Mouse (Mus musculus) heart, adult 11 months (tissue): ENCODE data around the gene Ska3.

Source experiments
- DNase-seq: peaks from one replicate; pipeline ENCODE4 v3.0.0; 2022

Ska3 gene

DNA sequence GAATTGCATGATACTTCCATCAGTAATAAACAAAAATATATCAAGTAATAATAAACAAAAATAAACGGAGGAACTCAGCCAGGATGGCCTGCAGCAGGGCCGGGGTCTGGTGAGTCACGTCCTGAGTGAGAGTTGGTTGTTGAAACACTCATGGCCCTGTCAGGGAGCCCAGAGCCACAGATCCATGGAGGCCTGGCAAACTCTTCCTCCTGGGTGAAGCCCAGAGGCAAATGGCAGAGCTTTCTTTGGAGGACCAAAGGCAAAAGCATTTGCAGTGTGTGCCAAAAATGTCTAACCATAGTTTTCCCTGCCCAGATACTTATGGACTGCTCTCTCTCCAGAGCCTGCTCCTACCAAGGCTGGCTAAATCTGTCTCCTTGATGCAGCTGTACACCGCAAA lies 34.8 kb downstream of the Ska3 start:
- DNase-seq = peak; percentile 61

DNA sequence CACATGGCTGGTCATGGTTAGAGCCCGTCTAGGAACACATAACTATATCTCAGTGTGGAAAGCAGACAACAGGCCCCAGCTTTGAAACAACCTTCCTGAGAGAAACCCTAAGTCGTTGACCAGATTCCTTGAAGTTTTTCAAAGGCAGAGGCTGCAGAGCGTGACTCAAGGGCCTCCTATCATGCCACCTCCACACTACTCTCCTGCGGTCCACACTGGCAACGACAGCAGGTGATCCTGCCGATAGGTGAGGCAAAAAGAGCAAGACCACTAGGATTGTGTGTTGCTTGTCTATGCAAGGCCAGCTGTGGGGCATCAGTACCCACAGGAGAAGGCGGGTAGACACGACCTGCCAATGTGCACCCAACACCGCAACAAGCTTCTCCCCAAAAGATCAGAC lies 36.2 kb downstream of the Ska3 start:
- DNase-seq = peak; percentile 79

DNA sequence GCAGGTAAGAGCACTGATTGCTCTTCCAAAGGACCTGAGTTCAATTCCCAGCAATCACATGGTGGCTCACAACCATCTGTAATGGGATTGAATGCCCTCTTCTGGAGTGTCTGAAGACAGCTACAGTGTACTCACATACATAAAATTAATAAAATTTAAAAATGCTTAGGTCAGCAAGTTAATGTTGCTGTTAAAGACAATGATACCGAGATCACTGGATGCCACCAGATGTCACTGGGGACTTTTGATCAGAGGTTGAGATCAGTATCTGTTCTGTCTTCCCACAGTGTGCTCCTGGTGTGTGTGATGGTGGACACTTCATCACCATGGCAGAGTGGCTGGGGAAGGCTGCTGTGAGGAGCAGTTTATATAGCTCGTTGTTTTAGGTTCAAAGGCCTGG lies 36.7 kb downstream of the Ska3 start:
- DNase-seq = no peak

DNA sequence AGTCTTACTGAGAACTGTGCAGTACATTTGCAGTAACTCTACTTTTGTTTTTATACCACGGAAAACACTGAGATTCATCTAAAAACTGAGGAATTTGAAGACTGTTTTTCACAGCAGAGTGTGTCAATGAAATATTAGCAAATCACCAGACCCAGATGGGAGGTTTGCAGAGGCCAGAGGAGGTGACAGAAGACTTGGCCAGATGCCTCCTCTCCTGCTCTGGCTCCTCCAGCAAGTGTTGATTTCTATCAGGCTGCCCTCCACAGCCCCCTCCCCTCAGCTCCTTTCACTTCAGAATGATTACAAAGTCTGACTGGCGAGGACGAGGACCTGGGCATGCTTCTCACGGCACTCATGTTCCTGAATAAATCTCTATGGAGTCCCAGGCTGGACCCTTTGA lies 38.6 kb downstream of the Ska3 start:
- peak; percentile 13 for DNase-seq

DNA sequence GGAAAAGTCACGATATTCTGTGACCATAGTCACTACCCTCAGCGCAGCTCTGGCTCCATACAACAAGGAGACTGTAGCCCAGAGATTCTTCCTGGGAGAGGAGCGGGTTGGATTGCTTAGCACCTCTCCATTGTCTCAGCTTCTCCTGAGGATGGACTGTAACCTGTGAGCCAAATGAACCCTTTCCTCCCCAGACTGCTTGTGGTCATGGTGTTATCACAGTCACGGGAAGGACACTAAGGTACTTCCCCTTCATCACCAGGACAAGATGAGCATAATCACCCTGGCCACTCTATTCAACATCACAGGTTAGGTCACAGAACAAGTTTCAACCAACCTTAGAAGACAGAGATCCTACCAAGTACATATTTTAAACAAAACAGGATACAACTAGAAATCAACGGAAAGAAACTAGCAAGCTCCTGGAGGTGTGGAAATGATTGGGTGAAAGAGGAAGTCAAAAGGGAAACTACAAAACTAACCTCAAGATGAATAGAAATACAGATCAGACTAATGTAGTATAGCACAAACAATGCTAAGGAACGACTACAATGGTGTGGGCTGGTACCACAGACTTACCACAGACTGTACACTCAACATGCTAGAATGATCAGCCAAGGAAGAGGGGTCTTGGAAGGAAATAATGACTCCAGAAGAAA lies 53.7 kb downstream of the Ska3 start:
- no peak for DNase-seq

DNA sequence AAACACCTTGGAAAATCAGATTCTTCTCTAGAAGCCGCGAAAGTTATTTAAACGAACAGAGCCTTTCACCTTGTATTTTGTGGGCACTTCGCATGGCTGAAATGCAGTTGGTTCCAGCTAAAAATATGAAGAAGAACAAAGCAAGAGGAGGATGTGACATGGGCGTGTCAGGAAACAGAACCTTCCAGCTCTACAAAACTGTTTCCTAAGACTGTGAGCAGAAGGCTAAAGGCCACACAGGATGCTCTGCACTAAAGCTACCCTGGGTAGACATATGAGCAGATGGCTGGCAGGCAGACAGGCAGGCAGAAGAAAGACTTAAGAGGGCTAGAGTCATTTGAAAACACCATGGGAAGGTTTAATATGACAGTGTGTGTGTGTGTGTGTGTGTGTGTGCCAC lies 56.9 kb downstream of the Ska3 start:
- no peak for DNase-seq

DNA sequence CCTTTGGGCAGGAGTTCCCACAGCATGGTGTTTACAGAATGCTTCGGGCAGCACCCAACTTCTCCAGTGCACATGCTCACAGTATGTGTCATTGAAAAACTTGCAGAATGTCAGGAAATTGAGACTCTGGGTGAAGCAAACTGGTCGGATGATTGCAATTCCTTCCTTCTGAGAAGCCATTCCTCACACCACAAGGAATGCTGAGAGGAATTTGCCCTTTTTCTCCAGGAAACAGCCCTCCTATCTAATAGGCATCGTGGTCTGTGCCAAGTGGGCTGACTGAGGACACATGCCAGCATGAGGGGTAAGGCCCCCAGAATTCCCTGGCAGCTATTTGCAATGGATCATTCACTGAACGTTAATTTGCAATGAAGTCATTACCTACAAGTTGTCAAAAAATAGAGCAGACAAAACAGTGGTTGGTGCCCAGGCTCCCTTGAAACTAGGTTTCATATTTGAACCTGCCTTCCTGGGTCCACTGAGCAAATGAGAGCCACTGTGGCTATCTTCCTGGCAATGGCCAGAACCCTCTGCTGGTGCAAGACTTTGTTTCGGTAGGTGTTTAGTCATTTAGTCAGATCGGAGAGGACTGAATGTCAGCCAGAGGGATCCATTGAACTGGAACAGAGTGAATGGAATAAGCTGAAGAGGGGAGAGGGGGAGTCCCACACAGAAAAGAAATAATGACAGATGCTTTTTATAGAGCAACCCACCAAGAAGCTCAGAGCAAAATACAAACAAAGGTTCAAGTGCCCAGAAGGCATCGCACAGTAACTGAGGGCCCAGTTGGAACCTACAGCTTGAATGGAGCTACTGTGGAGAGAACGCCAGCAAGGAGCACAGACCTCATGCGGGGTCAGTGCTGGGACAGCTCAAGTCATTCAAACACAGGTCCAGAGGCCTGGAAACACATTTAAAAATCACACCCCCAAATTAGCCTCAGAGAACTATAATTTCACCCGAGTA lies 65.3 kb downstream of the Ska3 start:
- DNase-seq = no peak

DNA sequence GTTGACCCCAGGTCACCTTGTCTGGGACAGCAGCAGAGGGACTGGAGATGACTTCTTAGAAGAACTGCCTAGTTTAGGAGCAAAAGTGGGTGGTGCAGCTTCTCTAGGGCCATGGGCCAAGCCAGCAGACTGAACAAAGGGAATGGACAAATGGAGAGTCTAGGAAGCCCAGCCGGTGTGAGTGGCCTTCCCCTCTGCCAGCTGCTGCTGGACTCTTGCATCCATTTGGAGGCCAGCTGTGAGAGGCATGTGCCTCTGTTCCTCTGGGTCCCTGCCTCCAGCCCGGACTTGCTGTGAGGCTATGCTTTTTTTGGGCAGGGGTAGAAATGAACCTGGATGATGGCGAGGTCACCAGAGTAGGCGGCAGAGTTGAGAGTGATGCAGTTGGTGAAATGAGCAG lies 67.7 kb downstream of the Ska3 start, which contains the start of gene Lats2:
Lats2 (minus strand) TSS at position 152 of the 400 bp plus-strand sequence.
- no peak for DNase-seq
